Mouse (Mus musculus) myocyte (in vitro differentiated cells): Measurements from ENCODE around the gene Adamts14.

Experiments used
- POLR2A ChIP-seq: IDR thresholded peaks from one replicate; pipeline ENCODE4 v1.6.1; 2011; ENCODE audit warnings: low read depth, mild to moderate bottlenecking, control low read depth, moderate library complexity; ENCODE audit not compliant: insufficient read length
- USF1 ChIP-seq: IDR thresholded peaks from one replicate; pipeline ENCODE4 v1.6.1; 2011; ENCODE audit warnings: low read depth, mild to moderate bottlenecking, control low read depth, moderate library complexity

DNA sequence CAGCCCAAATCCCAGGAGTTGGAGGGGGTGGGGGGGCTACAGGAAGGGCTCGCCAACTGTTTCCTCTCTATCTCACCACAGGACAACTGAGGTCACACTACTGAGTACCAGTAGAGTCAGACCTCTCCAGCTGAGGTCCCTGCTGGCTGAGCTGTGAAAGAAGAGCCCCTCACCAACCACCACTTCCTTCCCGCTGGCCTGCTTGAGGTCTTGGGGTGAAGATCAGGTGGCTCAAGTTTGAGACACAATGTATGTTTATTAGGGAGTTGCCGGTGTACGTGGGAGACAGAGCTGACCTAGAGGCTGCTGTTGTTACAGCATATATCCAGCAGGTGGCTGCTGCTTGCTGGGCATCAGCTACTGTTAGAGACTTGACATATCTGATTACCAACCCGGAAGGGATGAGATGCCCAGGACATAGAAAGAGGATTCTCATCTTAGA lies 2.5 kb upstream of the Adamts14 start:
- TF ChIP-seq POLR2A: no peak
- no peak for TF ChIP-seq USF1
